Mouse (Mus musculus) skeletal muscle tissue, adult 2 months (tissue): Measurements from ENCODE around the gene Parp1.
A peak's percentile ranks its signal among the peaks of the same experiment; 100 is the strongest.

Experiments
- DNase-seq: peaks from one replicate; pipeline ENCODE4 v3.0.0-alpha.2; 2012; ENCODE audit warnings: low read depth, low spot score

The Parp1 gene

DNA sequence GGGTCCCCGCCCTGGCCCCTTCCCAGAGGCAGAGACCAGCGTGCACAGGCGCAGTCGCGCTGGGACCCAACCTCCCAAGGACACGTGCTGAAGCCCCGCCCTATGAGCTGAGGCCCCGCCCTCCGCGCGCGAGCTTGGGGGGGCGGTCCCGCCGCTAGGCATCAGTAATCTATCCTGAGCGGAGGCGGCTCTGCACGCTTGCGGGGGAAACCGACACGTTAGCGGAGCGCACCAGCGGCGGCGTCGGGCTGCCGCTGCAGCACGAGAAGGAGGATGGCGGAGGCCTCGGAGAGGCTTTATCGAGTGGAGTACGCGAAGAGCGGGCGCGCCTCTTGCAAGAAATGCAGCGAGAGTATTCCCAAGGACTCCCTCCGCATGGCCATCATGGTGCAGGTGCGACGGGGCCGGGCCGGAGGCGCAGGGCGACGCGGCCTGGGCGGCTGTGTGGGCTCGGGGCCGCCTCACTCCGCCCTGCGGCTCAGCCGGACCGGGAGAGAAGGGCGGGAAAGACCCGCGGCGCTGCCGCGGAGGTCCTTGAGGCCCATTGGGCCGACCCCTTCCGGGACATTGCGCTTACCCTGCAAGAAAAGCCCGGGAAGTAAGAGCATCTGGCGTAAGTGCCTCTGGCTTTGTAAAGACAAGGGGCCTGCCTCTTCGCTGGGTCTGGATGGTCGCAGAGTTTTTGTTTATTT, at the start of gene Parp1:
Parp1 (plus strand) TSS at position 164 of the 692 bp plus-strand sequence.
- DNase-seq: peak; percentile 88

DNA sequence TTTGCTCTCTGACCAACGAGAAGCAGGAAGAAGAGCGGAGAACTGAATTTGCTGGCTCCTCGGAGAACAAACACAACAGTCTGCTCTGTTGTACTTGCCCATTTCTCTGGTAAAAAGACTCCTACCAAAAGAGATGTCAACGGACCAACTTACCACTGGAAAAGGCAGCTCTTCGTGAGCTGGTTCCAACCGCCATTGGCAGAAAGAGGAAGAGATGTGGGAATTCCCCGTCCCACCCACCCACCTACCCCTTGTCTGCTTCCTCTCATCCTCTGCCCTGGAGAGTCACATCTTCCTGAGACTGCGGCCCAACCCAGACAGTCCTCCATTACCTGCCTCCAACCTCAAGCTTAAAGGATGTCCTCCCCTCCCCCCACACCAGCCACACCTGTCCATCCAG, 49.2 kb upstream of the Parp1 start:
- no peak for DNase-seq

DNA sequence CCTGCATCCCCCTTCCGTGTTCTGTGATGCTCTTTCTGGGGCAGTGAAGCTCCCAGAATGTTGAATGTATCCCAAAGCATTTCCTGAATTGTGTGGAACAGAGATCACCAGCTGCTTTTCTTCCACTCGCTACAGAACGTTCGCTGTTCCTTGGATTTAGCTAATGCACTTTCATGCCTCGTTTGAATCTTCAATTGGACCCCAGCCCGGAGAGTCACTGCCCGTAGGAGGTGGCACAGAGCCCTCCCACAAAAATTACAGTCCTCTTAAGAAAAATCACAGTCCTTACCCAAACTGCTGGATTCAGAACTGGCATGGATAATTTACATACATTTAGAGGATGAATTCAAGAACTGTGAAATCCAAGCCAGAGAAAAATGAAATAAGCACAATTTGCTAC, 48.5 kb upstream of the Parp1 start:
- no peak for DNase-seq

DNA sequence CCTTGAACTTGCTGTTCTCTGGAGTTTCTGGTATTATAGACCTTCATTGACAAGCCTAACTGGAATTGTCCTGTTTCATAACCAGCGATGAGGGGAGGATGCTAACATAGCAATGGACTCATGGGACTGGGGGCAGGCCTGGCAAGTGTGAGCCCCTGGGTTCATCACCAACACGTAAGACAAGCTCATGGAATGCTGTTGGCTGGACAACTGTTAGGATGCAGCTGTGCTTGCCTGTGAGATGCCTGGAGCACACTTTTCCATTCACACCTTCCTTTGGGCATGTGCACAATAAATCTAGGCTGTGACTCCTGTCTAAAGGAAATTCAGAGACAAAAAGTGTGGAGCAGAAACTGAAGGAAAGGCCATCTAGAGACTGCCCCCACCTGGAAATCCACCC, 45.4 kb upstream of the Parp1 start:
- DNase-seq: no peak

DNA sequence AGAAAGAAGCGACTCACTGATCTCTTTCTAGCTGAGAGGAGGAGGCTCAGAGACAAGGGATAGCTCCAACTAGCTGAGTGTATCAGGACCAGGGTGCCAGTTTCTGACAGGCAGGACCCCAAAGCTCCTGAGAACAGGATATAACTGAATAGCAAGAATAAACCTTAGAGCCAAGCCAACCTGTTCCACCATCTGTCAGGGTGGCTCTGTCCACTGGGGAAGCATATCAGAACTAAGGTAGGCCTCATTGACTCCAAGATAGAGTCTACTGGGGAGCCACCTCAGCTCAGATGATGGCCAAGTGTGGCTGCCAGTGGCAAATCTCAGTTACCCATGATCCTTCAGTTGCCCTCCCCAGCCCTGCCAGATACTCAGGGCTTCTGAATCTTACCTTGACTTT, 43.4 kb upstream of the Parp1 start:
- DNase-seq: no peak

DNA sequence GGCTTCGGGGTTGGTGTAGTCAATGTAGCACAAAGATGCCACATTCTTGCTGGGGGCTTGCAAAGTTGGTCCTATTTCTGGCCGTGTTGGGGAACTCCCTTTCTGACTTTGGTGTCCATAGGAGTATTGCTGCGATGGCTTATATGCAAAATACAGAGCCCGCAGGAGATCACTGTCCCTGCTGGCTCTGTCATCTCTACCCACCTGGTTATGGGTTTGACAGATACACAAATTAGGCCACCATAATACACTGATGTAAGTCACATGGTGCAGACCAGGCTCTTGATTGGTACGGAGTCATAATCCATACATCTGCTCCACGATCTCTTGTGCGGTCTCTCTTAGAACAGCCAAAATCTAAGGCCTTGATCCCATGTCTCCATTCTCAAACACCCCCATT, 38.9 kb upstream of the Parp1 start:
- DNase-seq: no peak

DNA sequence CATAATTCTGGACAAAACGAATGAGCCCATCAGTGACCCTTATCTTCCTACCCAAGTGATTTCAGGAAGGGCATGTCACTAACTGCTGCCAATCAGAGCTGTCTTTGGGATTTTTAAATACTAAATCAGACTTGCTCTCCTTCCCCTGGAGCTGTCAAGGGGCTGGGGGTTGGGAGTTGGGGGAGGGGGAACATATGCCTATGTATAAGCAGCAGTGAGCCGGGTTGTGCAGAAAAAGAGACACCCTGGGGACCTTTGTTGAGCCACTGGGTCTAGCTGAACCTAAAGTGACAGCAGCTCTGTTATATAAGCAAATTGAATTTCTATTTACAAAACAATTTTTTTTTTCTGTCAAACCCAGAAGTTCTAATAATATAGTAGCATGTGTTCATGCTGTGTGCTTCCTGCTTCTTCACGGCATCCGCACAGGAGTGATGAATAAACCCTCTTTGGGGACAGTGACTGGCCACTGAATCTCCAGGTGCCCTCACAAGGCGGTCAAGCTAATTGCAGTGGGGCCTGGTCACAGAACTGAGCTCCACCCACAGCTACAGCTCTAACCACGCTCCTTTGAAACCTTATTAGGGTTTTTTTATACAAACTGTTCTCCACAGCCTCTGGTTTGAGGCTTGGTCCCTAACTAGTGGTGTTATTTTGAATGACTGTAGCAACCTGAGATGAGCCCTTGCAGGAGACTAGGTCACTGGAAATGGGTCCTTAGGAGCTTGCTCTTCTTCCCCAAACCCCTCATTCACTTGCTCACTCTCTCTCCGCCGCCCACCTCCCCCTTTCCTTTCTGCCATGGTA, 38.1 kb upstream of the Parp1 start:
- no peak for DNase-seq

DNA sequence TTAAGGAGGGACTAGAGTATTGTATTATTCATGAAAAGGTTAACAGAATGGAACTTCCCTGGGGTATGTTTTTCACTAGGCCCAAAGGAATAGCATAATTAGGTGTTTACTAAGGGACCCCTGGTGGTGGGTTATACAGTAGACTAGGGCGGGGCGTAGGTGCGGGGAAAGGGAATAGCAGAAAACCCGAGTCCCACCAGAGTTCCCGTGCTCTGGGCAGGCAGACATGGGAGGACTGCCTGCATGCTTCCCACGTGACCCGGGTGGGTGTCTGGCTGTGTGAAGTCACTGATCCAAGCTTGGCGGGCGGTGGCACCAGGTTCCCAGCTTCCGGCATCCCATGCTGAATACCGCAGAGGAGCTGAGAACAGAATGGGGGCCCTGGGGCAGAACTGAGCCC, 36.1 kb upstream of the Parp1 start:
- no peak for DNase-seq

DNA sequence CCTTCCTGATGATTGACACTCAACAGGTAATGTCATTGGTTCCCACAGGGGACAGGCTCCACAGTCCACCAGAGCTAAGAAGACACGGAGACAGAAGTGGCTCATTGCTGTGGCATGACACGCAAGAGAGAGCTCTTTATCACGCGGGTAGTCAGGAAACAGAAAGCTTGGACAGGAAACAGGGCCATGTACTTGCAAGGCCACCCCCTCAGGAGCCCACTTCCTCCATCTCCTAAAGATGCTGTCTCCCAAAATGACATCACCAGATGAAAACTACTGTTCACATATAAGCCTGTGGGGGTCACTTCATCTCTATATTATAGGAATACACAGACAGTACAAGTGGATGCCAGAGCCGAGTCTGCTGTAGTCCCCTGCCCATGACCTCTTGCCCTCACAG, 32.0 kb upstream of the Parp1 start:
- DNase-seq: no peak

DNA sequence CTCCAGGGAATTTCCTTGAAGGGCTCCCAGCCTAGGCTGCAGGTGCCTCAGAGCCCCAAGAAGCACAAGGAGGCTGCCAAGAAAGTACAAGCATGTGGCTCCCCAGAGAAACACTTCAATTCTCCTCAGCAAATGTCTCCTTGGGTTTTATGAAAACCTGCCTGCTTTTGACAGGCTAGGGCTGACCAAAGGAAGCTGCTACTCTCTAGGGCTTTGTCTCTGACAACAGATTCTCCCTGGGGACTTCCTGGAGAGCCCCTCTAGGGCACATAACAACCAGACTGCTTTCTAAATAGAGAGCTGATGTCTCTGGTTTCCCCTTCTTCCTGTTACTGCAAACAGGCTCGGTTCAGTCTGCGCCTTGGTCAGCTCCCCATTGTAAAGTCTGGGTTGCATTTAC, 27.5 kb upstream of the Parp1 start:
- DNase-seq: peak; percentile 27

DNA sequence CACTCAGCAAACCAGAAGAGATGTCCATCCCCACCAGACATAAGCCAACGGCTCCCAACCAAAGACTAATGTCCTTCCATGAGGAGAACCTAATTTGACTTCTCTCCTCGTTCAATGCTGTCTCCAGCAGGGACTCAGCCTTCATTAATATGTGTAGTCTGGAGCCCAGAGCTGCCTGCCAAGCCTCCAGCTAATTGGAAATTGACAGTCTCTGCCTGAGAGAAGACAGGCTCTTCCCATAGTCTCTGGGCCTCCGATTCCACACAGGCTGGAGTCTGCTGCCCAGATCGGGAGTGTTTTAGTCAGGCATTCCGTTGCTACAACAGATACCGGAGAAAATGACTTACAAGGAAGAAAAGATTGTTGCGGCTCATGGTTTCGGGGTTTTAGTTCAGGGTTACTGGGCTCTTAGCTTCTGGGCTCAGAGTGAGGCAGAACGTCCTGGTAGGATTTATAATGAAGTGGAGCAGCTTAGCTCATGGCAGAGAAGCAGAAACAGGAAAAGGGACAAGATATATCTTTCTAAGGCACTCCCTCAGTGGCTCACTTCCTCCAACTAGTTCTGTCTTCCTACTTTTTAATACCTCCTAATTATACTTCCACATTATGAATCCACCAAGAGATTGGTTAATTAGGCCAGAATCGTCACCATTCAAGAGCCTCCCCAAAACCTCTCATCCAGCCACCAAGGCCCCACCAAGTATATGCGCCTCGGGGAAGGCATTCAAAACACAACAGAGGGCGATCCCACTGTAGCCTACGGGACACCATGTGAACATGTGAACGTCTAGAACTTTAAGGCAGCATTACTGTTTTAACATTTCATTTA, 26.6 kb upstream of the Parp1 start:
- DNase-seq: no peak

DNA sequence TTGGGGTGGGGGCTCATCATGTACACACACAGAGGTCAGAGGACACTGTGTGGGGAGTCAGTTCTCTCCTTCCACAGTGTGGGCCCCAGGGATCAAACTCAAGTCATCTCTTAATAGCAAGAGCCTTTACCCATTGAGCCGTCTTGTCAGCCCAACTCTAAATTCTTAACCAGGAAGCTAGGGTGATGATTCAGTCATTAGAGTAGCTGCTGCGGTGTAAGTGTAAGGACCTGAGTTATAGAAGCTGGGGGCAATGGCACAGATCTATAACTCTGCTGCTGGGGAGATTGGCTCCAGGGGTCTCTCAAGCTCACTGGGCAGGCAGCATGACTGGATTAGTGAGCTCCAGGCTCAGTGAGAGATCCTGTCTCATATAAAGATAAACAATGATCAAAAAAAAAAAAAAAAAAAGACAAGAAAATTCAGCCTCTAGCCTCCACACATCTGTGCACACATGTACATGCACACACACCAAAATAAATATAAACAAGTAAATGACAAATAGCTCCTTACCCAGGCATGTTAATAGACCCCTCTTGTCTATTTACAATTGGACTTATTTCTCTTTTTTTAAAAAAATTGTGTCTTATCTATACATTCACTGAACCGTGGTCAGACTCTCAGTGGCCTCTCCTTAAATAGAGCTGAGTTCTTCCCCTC, 25.9 kb upstream of the Parp1 start:
- no peak for DNase-seq

DNA sequence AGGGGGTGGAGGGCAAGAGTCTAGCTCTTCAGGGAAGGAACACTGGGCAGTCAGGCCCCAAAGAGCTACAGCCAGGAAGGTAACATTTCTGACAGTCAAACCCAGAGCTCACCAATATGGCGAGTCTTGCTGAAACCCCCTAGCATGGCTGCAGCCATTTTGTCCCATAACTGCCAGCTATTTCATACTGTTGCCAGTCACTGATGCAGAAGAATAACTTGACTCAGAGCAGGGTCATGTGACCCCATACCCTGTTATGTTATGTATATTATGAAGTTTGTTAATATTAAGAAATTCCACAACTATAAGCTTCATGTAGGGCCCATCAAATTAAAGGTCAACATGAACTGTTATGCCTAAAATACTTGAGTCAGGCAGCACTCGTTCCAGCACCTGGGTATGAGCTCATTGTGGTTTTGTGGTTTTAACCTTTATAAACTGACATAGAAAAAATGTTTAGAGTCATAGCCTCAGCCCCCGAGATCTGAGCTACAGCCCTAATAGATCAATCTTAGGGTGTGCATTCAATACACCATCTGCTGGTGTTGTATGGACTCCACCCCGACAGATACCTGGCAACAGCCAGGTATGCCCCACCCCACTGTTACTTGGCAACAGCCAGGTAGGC, 22.7 kb upstream of the Parp1 start:
- DNase-seq: no peak

DNA sequence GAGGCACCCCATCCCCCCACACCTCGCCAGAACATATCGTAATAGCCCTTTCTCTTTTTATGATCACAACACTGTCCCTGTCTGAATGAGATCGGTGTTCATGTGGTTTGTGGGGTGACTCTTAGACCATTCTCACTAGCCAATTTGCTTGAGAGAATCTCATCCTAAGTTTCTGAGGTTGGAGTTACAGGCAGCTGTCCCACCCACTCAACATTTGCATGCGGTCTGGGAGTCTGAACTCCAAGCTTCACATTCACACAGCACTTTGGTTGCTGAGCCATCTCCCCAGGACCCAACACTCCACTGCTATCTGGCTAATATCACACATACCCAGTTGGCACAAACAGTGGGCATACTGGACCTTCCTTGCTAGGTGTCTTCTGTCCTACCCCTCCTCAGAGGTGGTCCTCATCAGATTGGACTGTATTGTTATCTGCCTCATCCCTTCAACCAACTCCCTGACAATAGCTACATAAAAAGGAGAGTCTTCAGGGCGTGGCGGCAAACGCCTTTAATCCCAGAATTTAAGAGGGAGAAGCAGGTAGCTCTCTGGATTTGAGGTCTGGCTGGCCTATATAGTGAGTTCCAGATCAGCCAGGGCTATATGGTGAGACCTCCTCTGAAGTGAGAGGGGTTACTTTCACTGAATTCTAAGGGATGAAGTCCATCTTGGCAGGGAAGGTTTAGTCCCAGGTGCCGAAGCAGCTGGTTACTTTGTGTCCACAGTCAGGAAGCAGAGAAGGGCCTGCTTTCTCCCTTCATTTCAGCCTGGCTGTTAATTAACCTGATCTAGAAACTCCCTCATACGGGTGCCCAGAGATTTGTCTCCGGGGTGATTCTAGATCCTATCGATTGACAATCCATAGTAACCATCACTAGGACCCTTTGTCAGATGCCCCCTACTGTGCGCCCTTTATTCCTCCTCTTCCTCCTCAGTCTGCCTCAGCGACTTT, 21.6 kb upstream of the Parp1 start:
- no peak for DNase-seq

DNA sequence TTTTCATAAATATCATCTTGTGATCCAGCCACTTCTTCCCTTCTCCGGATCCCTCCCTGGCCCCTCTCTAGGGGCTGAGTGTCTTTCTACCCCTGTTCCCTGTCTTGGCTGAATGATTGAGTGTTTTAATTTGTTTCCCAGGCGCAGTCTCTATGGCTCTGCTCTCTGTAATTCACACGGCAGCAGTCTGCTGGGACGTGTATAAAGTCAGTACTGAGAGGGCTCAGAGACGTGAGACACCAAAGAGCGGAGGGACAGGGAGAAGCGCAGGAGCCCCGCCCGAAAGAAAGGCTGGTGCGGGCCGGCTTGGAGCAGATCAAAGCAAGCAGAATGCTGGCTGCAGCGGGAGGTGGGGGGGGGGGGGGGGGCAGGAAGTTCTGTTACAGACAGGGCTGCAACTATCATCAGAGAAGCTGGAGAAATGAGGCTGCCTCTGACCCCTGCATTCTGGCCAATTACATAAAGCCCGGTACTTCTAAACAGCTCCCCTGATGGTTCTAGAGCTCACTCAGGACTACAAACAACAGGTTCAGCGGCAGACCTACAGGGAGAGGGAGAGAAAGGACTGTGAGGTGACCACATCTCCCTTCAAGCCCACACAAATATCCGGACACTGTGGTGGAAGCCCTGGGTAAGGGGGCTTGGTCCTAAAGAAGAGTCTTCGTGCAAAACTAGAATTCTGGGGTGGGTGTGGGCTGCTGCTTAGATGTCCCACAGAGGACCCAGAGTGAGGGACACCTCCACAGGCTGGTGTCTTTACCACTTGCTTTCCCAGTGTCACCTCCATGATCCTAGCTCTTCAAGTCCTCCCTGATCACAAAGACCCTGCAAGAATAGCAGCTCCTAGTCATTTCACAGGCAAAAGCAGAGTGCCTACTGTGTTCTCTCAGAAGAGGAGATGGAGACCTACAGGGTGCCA, 20.7 kb upstream of the Parp1 start:
- DNase-seq: no peak

DNA sequence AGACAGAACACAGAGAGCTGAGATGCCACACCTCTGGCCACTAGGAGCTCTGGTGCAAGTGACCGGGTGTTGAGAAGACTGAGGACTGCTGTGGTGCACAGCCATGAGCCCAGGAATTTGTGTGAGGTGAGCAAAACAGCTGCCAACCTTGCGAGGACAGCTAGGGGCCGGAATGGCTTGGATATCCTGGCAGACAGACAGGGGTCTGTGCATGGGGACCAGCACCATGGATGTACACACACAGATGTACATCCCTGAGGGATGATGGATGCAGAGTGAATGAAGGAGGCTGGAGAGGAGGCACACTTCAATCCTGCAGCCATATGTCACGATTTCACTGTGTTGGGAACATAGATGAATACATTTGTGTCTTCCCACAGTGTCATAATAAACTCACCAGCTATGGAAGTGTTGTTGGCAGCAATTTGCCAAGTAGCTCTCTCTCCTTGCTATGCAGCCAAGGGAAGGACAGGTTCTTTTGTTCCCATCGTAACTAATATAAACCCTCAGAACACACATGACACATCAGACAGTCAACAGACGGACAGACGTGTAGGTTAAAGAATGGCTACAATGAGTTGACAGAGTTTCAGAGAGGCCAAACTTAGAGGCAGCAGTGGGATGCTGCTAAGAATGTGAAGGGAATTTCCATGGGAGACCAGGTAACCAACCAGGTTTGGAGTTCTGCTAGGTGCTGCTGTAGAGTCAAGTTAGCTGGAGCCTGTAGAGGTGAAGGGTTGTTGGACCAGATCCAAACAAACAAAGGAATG, 19.0 kb upstream of the Parp1 start:
- DNase-seq: no peak

DNA sequence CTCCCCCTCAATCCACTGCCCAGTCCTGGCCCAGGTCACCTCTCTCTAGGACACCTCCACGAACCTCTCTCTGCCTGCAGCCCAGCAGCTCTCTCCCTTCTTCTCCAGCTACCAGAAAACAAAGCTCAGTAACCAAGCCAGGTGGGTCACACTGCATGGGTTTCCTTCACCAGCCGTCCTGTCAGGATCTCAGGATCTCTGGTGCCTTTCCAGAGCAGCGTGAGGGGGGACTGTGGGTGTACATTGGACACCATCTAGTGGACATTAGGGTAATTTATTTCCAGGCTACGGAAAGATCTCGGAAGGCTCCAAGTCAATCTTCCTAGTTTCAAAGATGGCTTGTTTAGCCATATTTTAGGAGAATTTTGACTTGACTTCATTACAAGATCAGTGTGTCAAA, 18.0 kb upstream of the Parp1 start:
- DNase-seq: peak; percentile 19

DNA sequence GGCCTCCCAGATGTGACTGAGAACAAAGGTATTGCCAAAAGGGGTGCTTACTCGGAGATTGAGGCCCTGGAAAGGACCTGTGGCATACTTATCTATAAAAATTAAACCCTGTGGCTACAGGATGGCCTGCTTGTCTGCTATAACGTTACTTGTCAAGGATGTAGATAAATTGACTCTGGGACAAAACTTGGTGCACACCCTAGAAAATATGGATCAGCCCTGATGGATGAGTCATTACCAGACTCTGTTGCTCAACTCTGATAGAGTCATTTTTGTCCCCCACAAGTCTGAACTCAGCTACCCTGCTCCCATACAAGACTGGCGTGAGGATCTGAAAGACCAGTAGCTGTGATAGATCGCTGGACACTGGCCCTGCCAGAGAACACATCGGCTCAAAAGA, 11.8 kb upstream of the Parp1 start:
- no peak for DNase-seq
